Mouse (Mus musculus): ENCODE data around the gene Tbpl1. TPM values are rescaled to one million over a fixed set of nuclear protein-coding genes. Genes with fewer than 3 reads are reported as not detected.

Gene Tbpl1
- 44.2 and 47.9 TPM in 2 replicates for polyA plus RNA-seq (2014; fragmentation: Nextera tagmentation; extraction: Ambion mirVana)

GRCm38 (mm10) chr10:22731272-22732093 is at the start of gene Tbpl1:
Gene Tbpl1, minus strand, starts transcription at chr10:22731938.
- Histone ChIP-seq H3K4me2 (ENCODE audit: low read length) (peak within 1 kb of the TSS; percentile 89), H3K36me3 (ENCODE audit: control insufficient read depth, insufficient read depth, low read length) (no peaks in the 10 kb centered on the region), H3K4me1 (ENCODE audit: control insufficient read depth in 2 of 2, insufficient read depth in 2 of 2, low read length in 2 of 2) (peaks cover 4 to 18% of the 10 kb centered on the region in 2 experiments), H3K27ac (replicated peaks in 1 of 2; ENCODE audit: control insufficient read depth in 1 of 2, insufficient read depth in 1 of 2, low read depth in 2 of 2, low read length in 2 of 2) (peak within 1 kb of the TSS; percentile 93), H3K27me3 (ENCODE audit: control insufficient read depth, insufficient read depth, low read length) (no peaks in the 10 kb centered on the region), H3K9ac (ENCODE audit: low read length) (peak within 1 kb of the TSS; percentile 91), H3K9me3 (ENCODE audit: control insufficient read depth, low read length) (no peaks in the 10 kb centered on the region), H3K4me3 (ENCODE audit: control insufficient read depth in 1 of 2, insufficient read depth in 1 of 2, low read depth in 1 of 2, low read length in 2 of 2) (peak within 1 kb of the TSS; percentile 82 to 95)
- WGBS = under 1% methylated on average over 77 of the region's 77 CpGs
- peak; percentile 98 for ATAC-seq (ENCODE audit: insufficient number of reproducible peaks, insufficient read depth, low FRiP score, low read depth)

GRCm38 (mm10) chr10:22781466-22781865 is 49.7 kb upstream of the Tbpl1 start:
- Histone ChIP-seq H3K9ac (ENCODE audit: low read length) (no peak overlapping the region), H3K9me3 (ENCODE audit: control insufficient read depth, low read length) (no peaks in the 10 kb centered on the region), H3K4me3 (ENCODE audit: control insufficient read depth in 1 of 2, insufficient read depth in 1 of 2, low read depth in 1 of 2, low read length in 2 of 2) (no peak overlapping the region), H3K27ac (replicated peaks in 1 of 2; ENCODE audit: control insufficient read depth in 1 of 2, insufficient read depth in 1 of 2, low read depth in 2 of 2, low read length in 2 of 2) (no peak overlapping the region), H3K4me1 (ENCODE audit: control insufficient read depth in 2 of 2, insufficient read depth in 2 of 2, low read length in 2 of 2) (no peaks in the 10 kb centered on the region), H3K4me2 (ENCODE audit: low read length) (no peak overlapping the region), H3K27me3 (ENCODE audit: control insufficient read depth, insufficient read depth, low read length) (no peaks in the 10 kb centered on the region), H3K36me3 (ENCODE audit: control insufficient read depth, insufficient read depth, low read length) (no peaks in the 10 kb centered on the region)
- no peak for ATAC-seq (ENCODE audit: insufficient number of reproducible peaks, insufficient read depth, low FRiP score, low read depth)
- WGBS = 29% methylated on average over 4 of the region's 4 CpGs

DNA sequence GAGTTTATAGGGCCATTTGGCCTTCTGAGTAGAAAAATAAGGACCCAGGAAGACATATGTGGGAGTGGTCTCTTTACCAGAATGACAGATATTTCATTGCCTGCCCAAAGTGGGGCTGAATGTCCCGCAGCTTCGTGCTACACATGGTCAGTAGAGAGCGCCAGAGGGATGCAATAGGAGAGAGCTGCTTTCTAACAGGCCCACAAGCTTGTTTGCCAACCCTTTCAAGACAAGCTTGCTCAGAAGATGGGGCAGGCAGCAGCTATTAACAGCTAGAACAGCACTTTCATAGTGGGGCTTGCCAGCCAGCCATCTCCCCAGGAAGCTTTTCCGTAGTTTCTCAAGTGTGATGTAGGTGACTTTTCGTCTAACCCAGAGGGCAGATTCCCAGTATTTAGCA is 46.2 kb upstream of the Tbpl1 start:
- Histone ChIP-seq H3K36me3 (ENCODE audit: control insufficient read depth, insufficient read depth, low read length) (no peaks in the 10 kb centered on the region), H3K27ac (replicated peaks in 1 of 2; ENCODE audit: control insufficient read depth in 1 of 2, insufficient read depth in 1 of 2, low read depth in 2 of 2, low read length in 2 of 2) (no peak overlapping the region), H3K4me2 (ENCODE audit: low read length) (no peak overlapping the region), H3K9ac (ENCODE audit: low read length) (no peak overlapping the region), H3K27me3 (ENCODE audit: control insufficient read depth, insufficient read depth, low read length) (no peaks in the 10 kb centered on the region), H3K9me3 (ENCODE audit: control insufficient read depth, low read length) (no peaks in the 10 kb centered on the region), H3K4me3 (ENCODE audit: control insufficient read depth in 1 of 2, insufficient read depth in 1 of 2, low read depth in 1 of 2, low read length in 2 of 2) (no peak overlapping the region), H3K4me1 (ENCODE audit: control insufficient read depth in 2 of 2, insufficient read depth in 2 of 2, low read length in 2 of 2) (no peaks in the 10 kb centered on the region)
- WGBS = 13% methylated on average over 5 of the region's 5 CpGs
- no peak for ATAC-seq (ENCODE audit: insufficient number of reproducible peaks, insufficient read depth, low FRiP score, low read depth)

GRCm38 (mm10) chr10:22776007-22776698 is 44.4 kb upstream of the Tbpl1 start:
- no peak overlapping the region for H3K9ac ChIP-seq (ENCODE audit: low read length)
- H3K9me3 ChIP-seq (ENCODE audit: control insufficient read depth, low read length) = no peaks in the 10 kb centered on the region
- ATAC-seq (ENCODE audit: insufficient number of reproducible peaks, insufficient read depth, low FRiP score, low read depth) = no peak
- no peaks in the 10 kb centered on the region for H3K4me1 ChIP-seq (ENCODE audit: control insufficient read depth in 2 of 2, insufficient read depth in 2 of 2, low read length in 2 of 2)
- 13% methylated on average over 7 of the region's 7 CpGs for whole genome bisulfite sequencing
- no peaks in the 10 kb centered on the region for H3K27me3 ChIP-seq (ENCODE audit: control insufficient read depth, insufficient read depth, low read length)
- H3K4me3 ChIP-seq (ENCODE audit: control insufficient read depth in 1 of 2, insufficient read depth in 1 of 2, low read depth in 1 of 2, low read length in 2 of 2) = no peak overlapping the region
- H3K27ac ChIP-seq (replicated peaks in 1 of 2; ENCODE audit: control insufficient read depth in 1 of 2, insufficient read depth in 1 of 2, low read depth in 2 of 2, low read length in 2 of 2) = no peak overlapping the region
- no peak overlapping the region for H3K4me2 ChIP-seq (ENCODE audit: low read length)
- H3K36me3 ChIP-seq (ENCODE audit: control insufficient read depth, insufficient read depth, low read length) = no peaks in the 10 kb centered on the region

GRCm38 (mm10) chr10:22775456-22775855 is 43.7 kb upstream of the Tbpl1 start:
- 91% methylated on average over 2 of the region's 2 CpGs for WGBS
- H3K27me3 ChIP-seq (ENCODE audit: control insufficient read depth, insufficient read depth, low read length) = no peaks in the 10 kb centered on the region
- no peak overlapping the region for H3K4me2 ChIP-seq (ENCODE audit: low read length)
- no peaks in the 10 kb centered on the region for H3K36me3 ChIP-seq (ENCODE audit: control insufficient read depth, insufficient read depth, low read length)
- H3K4me1 ChIP-seq (ENCODE audit: control insufficient read depth in 2 of 2, insufficient read depth in 2 of 2, low read length in 2 of 2) = no peaks in the 10 kb centered on the region
- no peaks in the 10 kb centered on the region for H3K9me3 ChIP-seq (ENCODE audit: control insufficient read depth, low read length)
- no peak for ATAC-seq (ENCODE audit: insufficient number of reproducible peaks, insufficient read depth, low FRiP score, low read depth)
- H3K4me3 ChIP-seq (ENCODE audit: control insufficient read depth in 1 of 2, insufficient read depth in 1 of 2, low read depth in 1 of 2, low read length in 2 of 2) = no peak overlapping the region
- no peak overlapping the region for H3K27ac ChIP-seq (replicated peaks in 1 of 2; ENCODE audit: control insufficient read depth in 1 of 2, insufficient read depth in 1 of 2, low read depth in 2 of 2, low read length in 2 of 2)
- no peak overlapping the region for H3K9ac ChIP-seq (ENCODE audit: low read length)

GRCm38 (mm10) chr10:22774626-22775025 is 42.9 kb upstream of the Tbpl1 start:
- Histone ChIP-seq H3K27me3 (ENCODE audit: control insufficient read depth, insufficient read depth, low read length) (no peaks in the 10 kb centered on the region), H3K9me3 (ENCODE audit: control insufficient read depth, low read length) (no peaks in the 10 kb centered on the region), H3K4me1 (ENCODE audit: control insufficient read depth in 2 of 2, insufficient read depth in 2 of 2, low read length in 2 of 2) (no peaks in the 10 kb centered on the region), H3K4me3 (ENCODE audit: control insufficient read depth in 1 of 2, insufficient read depth in 1 of 2, low read depth in 1 of 2, low read length in 2 of 2) (no peak overlapping the region), H3K27ac (replicated peaks in 1 of 2; ENCODE audit: control insufficient read depth in 1 of 2, insufficient read depth in 1 of 2, low read depth in 2 of 2, low read length in 2 of 2) (no peak overlapping the region), H3K4me2 (ENCODE audit: low read length) (no peak overlapping the region), H3K9ac (ENCODE audit: low read length) (no peak overlapping the region), H3K36me3 (ENCODE audit: control insufficient read depth, insufficient read depth, low read length) (no peaks in the 10 kb centered on the region)
- no peak for ATAC-seq (ENCODE audit: insufficient number of reproducible peaks, insufficient read depth, low FRiP score, low read depth)
- WGBS = 74% methylated on average over 3 of the region's 3 CpGs

GRCm38 (mm10) chr10:22754240-22754639 is 22.5 kb upstream of the Tbpl1 start:
- Histone ChIP-seq H3K9ac (ENCODE audit: low read length) (no peak overlapping the region), H3K4me1 (ENCODE audit: control insufficient read depth in 2 of 2, insufficient read depth in 2 of 2, low read length in 2 of 2) (no peaks in the 10 kb centered on the region), H3K27ac (replicated peaks in 1 of 2; ENCODE audit: control insufficient read depth in 1 of 2, insufficient read depth in 1 of 2, low read depth in 2 of 2, low read length in 2 of 2) (no peak overlapping the region), H3K36me3 (ENCODE audit: control insufficient read depth, insufficient read depth, low read length) (no peaks in the 10 kb centered on the region), H3K4me3 (ENCODE audit: control insufficient read depth in 1 of 2, insufficient read depth in 1 of 2, low read depth in 1 of 2, low read length in 2 of 2) (no peak overlapping the region), H3K4me2 (ENCODE audit: low read length) (no peak overlapping the region), H3K27me3 (ENCODE audit: control insufficient read depth, insufficient read depth, low read length) (no peaks in the 10 kb centered on the region), H3K9me3 (ENCODE audit: control insufficient read depth, low read length) (no peaks in the 10 kb centered on the region)
- ATAC-seq (ENCODE audit: insufficient number of reproducible peaks, insufficient read depth, low FRiP score, low read depth) = no peak
- WGBS = 88% methylated on average over 1 of the region's 1 CpGs

Measured in heart, embryonic 14.5 days (tissue).